Mouse (Mus musculus): ENCODE measurements around the gene Olfr535. TPM values are rescaled to one million over a fixed set of nuclear protein-coding genes. Genes with fewer than 3 reads are reported as not detected.
"Not testable (repeated sequence)": the region's sequence is repeated elsewhere in the genome, so short reads cannot be mapped to it uniquely, and the experiment has no call there.

The Olfr535 gene
- polyA plus RNA-seq (2016; fragmentation: Nextera tagmentation; extraction: Ambion mirVana): not detected in 2 replicates

DNA sequence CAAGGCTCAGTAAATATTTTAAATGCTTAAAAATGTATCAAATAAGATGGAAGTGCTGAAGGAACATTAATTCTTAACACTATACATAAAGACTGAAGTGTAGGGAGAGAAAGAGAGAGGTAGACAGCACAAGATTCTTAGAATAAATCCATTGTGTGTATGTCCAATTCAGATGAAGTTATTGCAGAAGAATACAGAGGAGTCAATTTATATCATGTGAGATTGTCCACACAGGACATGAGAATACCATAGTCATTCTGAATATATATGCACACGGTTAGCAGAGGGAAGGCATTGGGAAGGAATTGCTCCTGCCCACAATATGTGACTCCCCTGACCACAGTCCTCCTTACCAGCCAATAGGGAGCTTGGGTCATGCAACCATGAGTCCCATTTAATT lies at the start of gene Olfr535:
Gene Olfr535 (plus strand): TSS at position 301 of the 400 bp plus-strand sequence.
- Histone ChIP-seq H3K36me3 (no peaks in the 10 kb centered on the region), H3K27ac (no peak within 1 kb of the TSS), H3K9ac (no peak within 1 kb of the TSS), H3K4me2 (replicated peaks) (no peak within 1 kb of the TSS), H3K4me3 (no peak within 1 kb of the TSS), H3K27me3 (no peaks in the 10 kb centered on the region), H3K4me1 (no peaks in the 10 kb centered on the region), H3K9me3 (replicated peaks) (no peaks in the 10 kb centered on the region)
- ATAC-seq (ENCODE audit: low FRiP score): no peak
- WGBS: 81% methylated on average over 1 of the region's 1 CpGs

DNA sequence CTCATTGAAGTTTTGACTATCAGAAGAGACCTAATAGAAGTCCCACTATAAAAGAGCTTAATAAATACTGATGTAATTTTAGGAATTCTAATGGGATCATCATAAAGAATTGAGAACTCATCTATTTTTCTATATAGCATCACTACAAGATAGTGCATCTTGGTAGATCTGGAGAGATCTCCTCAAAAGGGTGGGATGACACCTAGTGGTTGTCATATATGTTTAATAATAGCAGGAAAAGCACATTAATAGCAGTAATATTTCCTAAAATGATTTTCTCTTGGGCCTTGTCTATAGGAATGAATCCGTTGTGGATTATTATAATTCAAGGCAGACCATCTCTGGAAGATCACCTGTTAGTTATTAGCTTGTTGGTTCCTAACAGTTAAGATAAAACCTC lies 40.9 kb upstream of the Olfr535 start:
- Histone ChIP-seq H3K4me3 (no peak overlapping the region), H3K27me3 (no peaks in the 10 kb centered on the region), H3K9ac (no peak overlapping the region), H3K36me3 (no peaks in the 10 kb centered on the region), H3K27ac (no peak overlapping the region), H3K4me2 (replicated peaks) (no peak overlapping the region), H3K4me1 (no peaks in the 10 kb centered on the region), H3K9me3 (replicated peaks) (no peaks in the 10 kb centered on the region)
- 76% methylated on average over 1 of the region's 1 CpGs for WGBS
- no peak for ATAC-seq (ENCODE audit: low FRiP score)

DNA sequence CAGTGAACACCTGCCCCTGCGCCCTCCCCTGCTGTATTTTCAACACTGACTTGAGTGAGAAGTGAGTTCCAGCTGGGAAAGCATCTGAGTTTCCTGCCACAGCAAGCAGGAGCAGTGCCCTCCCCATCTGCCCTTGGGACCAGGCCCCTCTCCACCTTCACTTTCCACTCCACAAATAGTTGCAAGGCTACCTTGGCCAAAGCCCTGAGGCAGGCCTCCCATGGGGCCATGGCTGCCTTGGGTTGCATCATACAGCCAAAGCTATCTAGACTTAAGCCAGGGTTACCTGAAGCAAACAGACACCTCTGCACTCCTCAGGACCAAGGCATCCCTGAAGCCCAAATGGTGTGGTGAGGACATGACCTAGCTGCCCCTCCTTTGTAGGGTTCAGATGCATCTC lies 20.9 kb upstream of the Olfr535 start, which contains the start of gene Olfr533:
Gene Olfr533 (plus strand): TSS at position 301 of the 400 bp plus-strand sequence.
- ATAC-seq (ENCODE audit: low FRiP score); H3K4me1 ChIP-seq; H3K27me3 ChIP-seq; H3K27ac ChIP-seq; H3K9me3 ChIP-seq (replicated peaks); H3K4me2 ChIP-seq (replicated peaks); H3K36me3 ChIP-seq; H3K9ac ChIP-seq; H3K4me3 ChIP-seq: not testable (repeated sequence)
- WGBS: no CpG with 5 or more reads among the region's 1 CpGs

DNA sequence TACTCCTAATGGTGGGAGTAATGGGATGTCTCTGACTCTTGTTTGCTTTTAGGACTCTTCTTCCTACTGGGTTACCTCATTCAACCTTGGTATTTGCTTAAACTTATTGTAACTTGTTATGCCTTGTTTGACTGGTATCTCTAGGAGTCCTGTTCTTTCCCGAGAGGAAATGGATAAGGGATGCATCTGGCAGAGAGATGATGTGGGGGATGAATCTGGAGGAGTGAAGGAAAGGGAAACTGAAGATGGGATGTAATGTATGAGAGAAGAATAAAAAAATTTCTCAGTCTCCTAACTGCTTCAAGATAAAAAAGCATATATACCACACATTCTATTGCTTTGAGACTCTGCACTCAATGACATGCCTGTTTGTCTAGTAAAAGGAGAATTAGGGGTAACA lies 6.1 kb upstream of the Olfr535 start:
- Histone ChIP-seq H3K27ac (no peak overlapping the region), H3K27me3 (no peaks in the 10 kb centered on the region), H3K9ac (no peak overlapping the region), H3K36me3 (no peaks in the 10 kb centered on the region), H3K4me2 (replicated peaks) (no peak overlapping the region), H3K9me3 (replicated peaks) (peaks cover 7% of the 10 kb centered on the region; the same call in 1 of the 2 replicates), H3K4me3 (no peak overlapping the region), H3K4me1 (no peaks in the 10 kb centered on the region)
- ATAC-seq (ENCODE audit: low FRiP score): no peak
- 80% methylated on average over 1 of the region's 1 CpGs for WGBS

DNA sequence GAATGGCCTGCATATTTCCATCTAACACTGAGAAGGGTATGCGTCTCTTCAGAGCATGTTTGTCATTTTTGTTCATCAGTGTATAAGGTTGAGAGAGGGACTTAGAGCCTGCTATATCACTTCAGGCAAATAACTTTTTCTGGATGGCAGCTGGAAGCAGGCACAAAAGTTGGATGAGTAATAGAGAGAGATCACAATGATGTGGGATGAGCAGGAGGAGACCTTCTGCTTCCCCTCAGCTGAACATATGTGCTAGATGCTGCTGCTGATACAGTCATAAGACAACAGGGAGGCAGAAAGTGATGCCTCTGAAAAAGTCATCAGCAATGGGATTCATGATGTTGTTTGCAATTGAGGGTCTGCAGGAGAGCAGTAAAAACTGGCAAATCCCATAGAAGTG lies 5.3 kb upstream of the Olfr535 start:
- peaks cover 7% of the 10 kb centered on the region; the same call in 1 of the 2 replicates for H3K9me3 ChIP-seq (replicated peaks)
- 94% methylated on average over 1 of the region's 1 CpGs for WGBS
- no peak overlapping the region for H3K4me2 ChIP-seq (replicated peaks)
- H3K9ac ChIP-seq: no peak overlapping the region
- no peak for ATAC-seq (ENCODE audit: low FRiP score)
- H3K27ac ChIP-seq: no peak overlapping the region
- no peaks in the 10 kb centered on the region for H3K36me3 ChIP-seq
- H3K27me3 ChIP-seq: no peaks in the 10 kb centered on the region
- no peak overlapping the region for H3K4me3 ChIP-seq
- no peaks in the 10 kb centered on the region for H3K4me1 ChIP-seq

DNA sequence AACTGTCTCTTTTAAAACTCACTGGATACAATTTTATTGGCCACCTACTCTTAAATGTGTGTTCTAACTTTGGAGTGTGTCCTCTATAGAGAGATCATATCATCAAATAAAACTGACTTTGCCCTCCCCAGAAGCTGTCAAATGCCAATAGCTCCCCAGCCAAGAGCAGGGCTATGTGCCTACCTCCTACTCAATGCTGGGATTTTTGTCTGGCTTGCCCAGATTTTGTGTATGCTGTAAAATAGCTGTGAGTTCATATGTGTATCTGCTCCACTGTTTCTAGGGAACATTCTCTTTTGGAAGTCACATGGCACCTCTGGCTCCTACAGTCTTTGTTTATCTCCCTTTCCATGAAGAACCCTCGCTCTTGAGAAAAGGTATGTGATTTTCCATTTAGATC lies 5.0 kb downstream of the Olfr535 start:
- no peak overlapping the region for H3K4me3 ChIP-seq
- H3K27me3 ChIP-seq: no peaks in the 10 kb centered on the region
- no peak overlapping the region for H3K9ac ChIP-seq
- no peaks in the 10 kb centered on the region for H3K4me1 ChIP-seq
- 86% methylated on average over 1 of the region's 1 CpGs for WGBS
- H3K27ac ChIP-seq: no peak overlapping the region
- no peak for ATAC-seq (ENCODE audit: low FRiP score)
- no peak overlapping the region for H3K4me2 ChIP-seq (replicated peaks)
- H3K36me3 ChIP-seq: no peaks in the 10 kb centered on the region
- no peaks in the 10 kb centered on the region for H3K9me3 ChIP-seq (replicated peaks)

DNA sequence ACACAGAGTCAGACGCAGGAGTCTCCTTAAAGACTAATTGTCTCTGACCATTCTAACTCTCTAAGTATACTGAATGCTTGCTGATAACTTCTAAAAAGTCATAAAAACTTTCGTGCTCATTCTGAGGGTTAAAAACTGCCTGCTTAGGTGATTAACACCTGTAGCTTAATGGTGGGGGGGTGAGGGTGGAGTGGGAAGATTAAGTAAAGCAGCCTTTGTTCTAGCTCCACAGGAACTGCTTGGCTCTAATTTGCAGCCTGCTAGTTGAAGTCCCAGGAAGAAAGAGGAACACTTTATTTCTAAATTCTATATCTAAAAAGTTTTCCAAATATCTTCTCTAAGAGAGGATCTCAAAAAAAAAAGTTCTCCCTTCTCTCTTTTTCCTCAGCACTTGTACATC lies 10.2 kb downstream of the Olfr535 start:
- no peaks in the 10 kb centered on the region for H3K36me3 ChIP-seq
- 41% methylated on average over 2 of the region's 2 CpGs for WGBS
- no peaks in the 10 kb centered on the region for H3K27me3 ChIP-seq
- H3K4me2 ChIP-seq (replicated peaks): no peak overlapping the region
- no peaks in the 10 kb centered on the region for H3K4me1 ChIP-seq
- H3K9me3 ChIP-seq (replicated peaks): no peaks in the 10 kb centered on the region
- H3K27ac ChIP-seq: no peak overlapping the region
- H3K9ac ChIP-seq: no peak overlapping the region
- ATAC-seq (ENCODE audit: low FRiP score): no peak
- H3K4me3 ChIP-seq: no peak overlapping the region

DNA sequence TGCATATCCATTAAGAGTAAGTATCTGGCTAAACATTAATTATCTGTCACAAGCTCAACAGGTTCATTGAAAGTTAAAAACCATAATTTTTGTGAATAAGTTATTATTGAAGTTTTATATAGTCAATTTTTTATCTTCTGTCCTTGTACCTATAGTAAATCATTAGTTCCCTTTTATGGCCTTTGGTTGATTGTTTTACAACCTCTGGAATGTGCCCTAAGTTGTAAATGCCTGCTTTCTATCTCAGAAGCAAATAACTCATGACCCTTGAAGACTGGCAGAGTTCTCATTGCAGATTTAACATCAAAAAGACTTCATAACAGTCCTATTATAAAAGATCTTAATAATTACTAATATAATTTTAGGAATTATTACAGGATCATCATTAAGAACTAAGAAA lies 10.7 kb downstream of the Olfr535 start:
- ATAC-seq (ENCODE audit: low FRiP score): no peak
- Histone ChIP-seq H3K4me3 (no peak overlapping the region), H3K27me3 (no peaks in the 10 kb centered on the region)

DNA sequence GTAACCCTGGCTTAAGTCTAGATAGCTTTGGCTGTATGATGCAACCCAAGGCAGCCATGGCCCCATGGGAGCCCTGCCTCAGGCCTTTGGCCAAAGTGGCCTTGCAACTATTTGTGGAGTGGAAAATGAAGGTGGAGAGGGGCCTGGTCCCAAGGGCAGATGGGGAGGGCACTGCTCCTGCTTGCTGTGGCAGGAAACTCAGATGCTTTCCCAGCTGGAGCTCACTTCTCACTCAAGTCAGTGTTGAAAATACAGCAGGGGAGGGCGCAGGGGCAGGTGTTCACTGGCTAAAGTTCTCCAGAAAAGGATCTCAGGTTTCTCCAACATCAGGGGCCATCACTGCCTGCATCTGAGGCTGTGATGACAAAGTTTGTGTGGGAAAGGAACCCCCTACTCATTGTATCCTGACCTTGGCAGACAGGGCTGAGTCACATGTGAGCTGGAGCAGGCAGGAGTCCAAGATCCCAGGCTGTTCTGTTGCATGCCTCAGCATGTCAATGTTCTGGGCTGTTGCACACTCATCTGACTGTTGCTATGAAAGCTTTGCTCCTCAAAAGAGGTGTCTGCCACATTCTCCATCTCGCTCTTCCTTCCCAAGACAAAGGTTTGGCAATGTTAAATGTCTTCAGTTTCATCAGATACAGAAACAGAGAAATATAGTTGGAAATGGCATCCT lies 23.5 kb downstream of the Olfr535 start, which contains the start of gene Olfr536:
Gene Olfr536 (minus strand): TSS at position 51 of the 676 bp plus-strand sequence.
- not testable (repeated sequence) for H3K9ac ChIP-seq; H3K27ac ChIP-seq; H3K4me2 ChIP-seq (replicated peaks); H3K4me1 ChIP-seq; H3K36me3 ChIP-seq; ATAC-seq (ENCODE audit: low FRiP score); H3K9me3 ChIP-seq (replicated peaks); H3K27me3 ChIP-seq; H3K4me3 ChIP-seq
- WGBS: 74% methylated on average over 1 of the region's 2 CpGs

More for the DNA sequence above, 10.7 kb downstream of the Olfr535 start:
- no peaks in the 10 kb centered on the region for H3K9me3 ChIP-seq (replicated peaks)
- H3K4me1 ChIP-seq: no peaks in the 10 kb centered on the region
- H3K4me2 ChIP-seq (replicated peaks): no peak overlapping the region
- H3K36me3 ChIP-seq: no peaks in the 10 kb centered on the region
- H3K9ac ChIP-seq: no peak overlapping the region
- H3K27ac ChIP-seq: no peak overlapping the region

DNA sequence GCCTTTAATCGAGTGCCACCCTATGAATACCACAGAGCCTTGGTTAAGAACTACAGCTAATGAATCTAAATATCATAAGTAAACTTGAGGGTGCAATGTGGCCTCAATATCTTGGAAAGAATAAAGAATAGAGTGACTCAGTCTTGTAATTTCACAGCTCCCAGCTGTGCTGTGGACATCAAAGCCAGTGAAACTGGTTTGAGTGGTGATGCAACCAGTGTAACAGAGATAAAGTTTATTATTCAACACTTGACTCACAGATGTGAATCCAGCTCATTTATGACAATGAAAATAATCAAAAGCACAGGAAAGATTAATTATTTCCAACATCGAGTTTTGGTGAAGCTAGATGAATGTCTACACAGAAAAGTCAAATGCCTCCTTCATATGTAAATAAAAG lies 55.7 kb downstream of the Olfr535 start:
- H3K4me3 ChIP-seq: no peak overlapping the region
- no peaks in the 10 kb centered on the region for H3K9me3 ChIP-seq (replicated peaks)
- no peaks in the 10 kb centered on the region for H3K36me3 ChIP-seq
- no peaks in the 10 kb centered on the region for H3K4me1 ChIP-seq
- no peak for ATAC-seq (ENCODE audit: low FRiP score)
- 92% methylated on average over 2 of the region's 2 CpGs for WGBS
- H3K27me3 ChIP-seq: no peaks in the 10 kb centered on the region
- no peak overlapping the region for H3K9ac ChIP-seq
- no peak overlapping the region for H3K27ac ChIP-seq
- no peak overlapping the region for H3K4me2 ChIP-seq (replicated peaks)

Other genes with a start within 250 kb of the Olfr535 start
- gene 5830411N06Rik, start 236.9 kb upstream of the Olfr535 start, polyA plus RNA-seq (2016; fragmentation: Nextera tagmentation; extraction: Ambion mirVana): not detected in 2 replicates
- not detected in 2 replicates for gene Olfr525, start 163.4 kb upstream of the Olfr535 start, polyA plus RNA-seq (2016; fragmentation: Nextera tagmentation; extraction: Ambion mirVana)
- gene Olfr527, start 150.2 kb upstream of the Olfr535 start, polyA plus RNA-seq (2016; fragmentation: Nextera tagmentation; extraction: Ambion mirVana): not detected in 2 replicates
- gene Olfr60, start 122.5 kb upstream of the Olfr535 start, polyA plus RNA-seq (2016; fragmentation: Nextera tagmentation; extraction: Ambion mirVana): not detected in 2 replicates
- not detected in 2 replicates for gene Olfr530, start 107.9 kb upstream of the Olfr535 start, polyA plus RNA-seq (2016; fragmentation: Nextera tagmentation; extraction: Ambion mirVana)
- gene Olfr531, start 81.3 kb upstream of the Olfr535 start, polyA plus RNA-seq (2016; fragmentation: Nextera tagmentation; extraction: Ambion mirVana): not detected in 2 replicates
- not detected in 2 replicates for gene Olfr532, start 62.6 kb upstream of the Olfr535 start, polyA plus RNA-seq (2016; fragmentation: Nextera tagmentation; extraction: Ambion mirVana)
- gene Olfr533, start 20.8 kb upstream of the Olfr535 start, polyA plus RNA-seq (2016; fragmentation: Nextera tagmentation; extraction: Ambion mirVana): not detected in 2 replicates
- not detected in 2 replicates for gene Olfr536, start 23.2 kb downstream of the Olfr535 start, polyA plus RNA-seq (2016; fragmentation: Nextera tagmentation; extraction: Ambion mirVana)
- gene Olfr538, start 83.7 kb downstream of the Olfr535 start, polyA plus RNA-seq (2016; fragmentation: Nextera tagmentation; extraction: Ambion mirVana): not detected in 2 replicates
- gene Olfr46, start 117.1 kb downstream of the Olfr535 start, polyA plus RNA-seq (2016; fragmentation: Nextera tagmentation; extraction: Ambion mirVana): not detected in 2 replicates
- not detected in 2 replicates for gene Olfr61, start 144.8 kb downstream of the Olfr535 start, polyA plus RNA-seq (2016; fragmentation: Nextera tagmentation; extraction: Ambion mirVana)
- not detected in 2 replicates for gene Olfr53, start 162.2 kb downstream of the Olfr535 start, polyA plus RNA-seq (2016; fragmentation: Nextera tagmentation; extraction: Ambion mirVana)
- gene Olfr539, start 175.7 kb downstream of the Olfr535 start, polyA plus RNA-seq (2016; fragmentation: Nextera tagmentation; extraction: Ambion mirVana): not detected in 2 replicates
- not detected in 2 replicates for gene Olfr45, start 197.7 kb downstream of the Olfr535 start, polyA plus RNA-seq (2016; fragmentation: Nextera tagmentation; extraction: Ambion mirVana)
- not detected in 2 replicates for gene Olfr541, start 213.1 kb downstream of the Olfr535 start, polyA plus RNA-seq (2016; fragmentation: Nextera tagmentation; extraction: Ambion mirVana)